In genomic region chr15:81523901-81524300, GRCm38 (mm10) we compare ENCODE assay signal across 7 mouse cellular contexts. TPM values are rescaled to one million over a fixed set of nuclear protein-coding genes. Genes with fewer than 3 reads are reported as not detected.
A peak's percentile ranks its signal among the peaks of the same experiment; 100 is the strongest.
DNase-seq lines count a peak whose midpoint lies in the region; ATAC-seq and TF ChIP-seq lines count a peak whose summit lies in the region.

No protein-coding gene starts in this region.

- DNase-seq in liver, adult 2 months (ENCODE audit: extremely low read depth, low read depth, low spot score): no peak
- no peak for DNase-seq in liver
- DNase-seq in embryonic facial prominence, embryonic 11.5 days (ENCODE audit: low spot score): peak; percentile 62
- no peak for DNase-seq in c-Kit-positive CD71-positive TER-119-positive erythroid progenitor cells, embryonic 14.5 days (ENCODE audit: low spot score)
- DNase-seq in spleen, adult 12 weeks (ENCODE audit: low spot score): no peak

- H3K9me3 ChIP-seq in embryonic facial prominence, embryonic 11.5 days (replicated peaks; ENCODE audit: control insufficient read depth, low read length): no peaks in the 10 kb centered on the region
- no peaks in the 10 kb centered on the region for H3K9me3 ChIP-seq in intestine, embryonic 16.5 days (ENCODE audit: control insufficient read depth, low read length)
- no peaks in the 10 kb centered on the region for H3K9me3 ChIP-seq in midbrain, embryonic 13.5 days

- no peaks in the 10 kb centered on the region for H3K36me3 ChIP-seq in liver, adult 2 months (ENCODE audit: control insufficient read depth, insufficient read depth, low read length)
- H3K36me3 ChIP-seq in embryonic facial prominence, embryonic 11.5 days (replicated peaks; ENCODE audit: control insufficient read depth, insufficient read depth, low read depth, low read length): no peaks in the 10 kb centered on the region
- no peaks in the 10 kb centered on the region for H3K36me3 ChIP-seq in intestine, embryonic 16.5 days (ENCODE audit: control insufficient read depth, insufficient read depth, low read length)
- H3K36me3 ChIP-seq in midbrain, embryonic 13.5 days: no peaks in the 10 kb centered on the region

- peak overlapping the region; percentile 66 for H3K9ac ChIP-seq in liver, adult 2 months (ENCODE audit: low read depth, low read length)
- H3K9ac ChIP-seq in embryonic facial prominence, embryonic 11.5 days (replicated peaks; ENCODE audit: low read length): peak overlapping the region; percentile 77
- peak overlapping the region; percentile 85 for H3K9ac ChIP-seq in intestine, embryonic 16.5 days (ENCODE audit: low read depth, low read length)
- H3K9ac ChIP-seq in midbrain, embryonic 13.5 days (replicated peaks): peak overlapping the region; percentile 65; the same call in 1 of the 2 replicates

- H3K4me1 ChIP-seq in liver, adult 2 months (ENCODE audit: control insufficient read depth, insufficient read depth, low read length): peaks cover 2% of the 10 kb centered on the region; the same call in 1 of the 2 replicates
- no peaks in the 10 kb centered on the region for H3K4me1 ChIP-seq in embryonic facial prominence, embryonic 11.5 days (ENCODE audit: control insufficient read depth, insufficient read depth, low read length)
- no peaks in the 10 kb centered on the region; the same call in 1 of the 2 replicates for H3K4me1 ChIP-seq in intestine, embryonic 16.5 days (ENCODE audit: control insufficient read depth, insufficient read depth, low read length)
- peaks cover 20% of the 10 kb centered on the region; the same call in 1 of the 2 replicates for H3K4me1 ChIP-seq in midbrain, embryonic 13.5 days (replicated peaks)

- ATAC-seq in embryonic facial prominence, embryonic 11.5 days (replicated peaks; ENCODE audit: insufficient number of reproducible peaks, low FRiP score, low TSS enrichment, low read depth): no peak
- no peak for ATAC-seq in intestine, embryonic 16.5 days
- no peak for ATAC-seq in midbrain, embryonic 13.5 days

- no peaks in the 10 kb centered on the region for H3K79me2 ChIP-seq in liver, adult 2 months (ENCODE audit: control insufficient read depth, insufficient read depth, low read length)

- no peaks in the 10 kb centered on the region for H3K27me3 ChIP-seq in liver, adult 2 months (ENCODE audit: control insufficient read depth, insufficient read depth, low read length)
- no peaks in the 10 kb centered on the region for H3K27me3 ChIP-seq in embryonic facial prominence, embryonic 11.5 days (ENCODE audit: control insufficient read depth, insufficient read depth, low read length)
- no peaks in the 10 kb centered on the region for H3K27me3 ChIP-seq in intestine, embryonic 16.5 days (replicated peaks; ENCODE audit: control insufficient read depth, insufficient read depth, low read length)
- peaks cover 21% of the 10 kb centered on the region for H3K27me3 ChIP-seq in midbrain, embryonic 13.5 days

- H3K4me2 ChIP-seq in embryonic facial prominence, embryonic 11.5 days (ENCODE audit: low read depth, low read length): peak overlapping the region; percentile 93
- H3K4me2 ChIP-seq in intestine, embryonic 16.5 days (ENCODE audit: low read depth, low read length): peak overlapping the region; percentile 92
- H3K4me2 ChIP-seq in midbrain, embryonic 13.5 days (replicated peaks): peak overlapping the region; percentile 92

- no peak for TF ChIP-seq CTCF in liver, adult 2 months (IDR thresholded peaks at IDR 0.05; ENCODE audit: low read depth, low read length)

- H3K4me3 ChIP-seq in liver, adult 2 months (ENCODE audit: insufficient read depth, low read depth, low read length): peak overlapping the region; percentile 65
- peak overlapping the region; percentile 57 for H3K4me3 ChIP-seq in embryonic facial prominence, embryonic 11.5 days (ENCODE audit: low read depth, low read length)
- peak overlapping the region; percentile 68 for H3K4me3 ChIP-seq in intestine, embryonic 16.5 days (ENCODE audit: low read length)
- H3K4me3 ChIP-seq in midbrain, embryonic 13.5 days (replicated peaks): peak overlapping the region; percentile 55

- no peak for TF ChIP-seq POLR2A in liver, adult 2 months (IDR thresholded peaks at IDR 0.05; ENCODE audit: extremely low read depth, insufficient read depth, low read length)

- 7% methylated on average over 12 of the region's 12 CpGs for WGBS in liver, adult 2 months
- under 1% methylated on average over 12 of the region's 12 CpGs for WGBS in embryonic facial prominence, embryonic 11.5 days
- whole genome bisulfite sequencing in intestine, embryonic 16.5 days: under 1% methylated on average over 12 of the region's 12 CpGs
- under 1% methylated on average over 12 of the region's 12 CpGs for WGBS in midbrain, embryonic 13.5 days

- H3K27ac ChIP-seq in liver, adult 2 months (replicated peaks; ENCODE audit: insufficient read depth, low read depth, low read length): peak overlapping the region; percentile 65
- peak overlapping the region; percentile 82; the same call in 1 of the 2 replicates for H3K27ac ChIP-seq in embryonic facial prominence, embryonic 11.5 days (replicated peaks; ENCODE audit: low read depth, low read length)
- H3K27ac ChIP-seq in intestine, embryonic 16.5 days (ENCODE audit: low read length): peak overlapping the region; percentile 98
- peak overlapping the region; percentile 81 for H3K27ac ChIP-seq in midbrain, embryonic 13.5 days

RNA-seq across cellular contexts. Expression of gene Rbx1, which starts 57.8 kb away (rescaled TPM):
- 45.5 and 59.3 TPM in 2 replicates for total RNA-seq in liver, adult 2 months (2014; rRNA removed)
- polyA plus RNA-seq in liver, adult 2 months (2012; rRNA removed): 52.3 and 55.4 TPM in 2 replicates
- polyA plus RNA-seq in embryonic facial prominence, embryonic 11.5 days (2014; fragmentation: Nextera tagmentation; extraction: Ambion mirVana): 521 and 534 TPM in 2 replicates
- 378 and 400 TPM in 2 replicates for polyA plus RNA-seq in intestine, embryonic 16.5 days (2015; fragmentation: Nextera tagmentation; extraction: Ambion mirVana)
- 511 and 563 TPM in 2 replicates for polyA plus RNA-seq in midbrain, embryonic 13.5 days (2015; fragmentation: Nextera tagmentation; extraction: Ambion mirVana)
